Mouse (Mus musculus): Measurements from ENCODE around the gene Olfr460. TPM values are rescaled to one million over a fixed set of nuclear protein-coding genes. Genes with fewer than 3 reads are reported as not detected.
"Not testable (repeated sequence)": the region's sequence is repeated elsewhere in the genome, so short reads cannot be mapped to it uniquely, and the experiment has no call there.

The Olfr460 gene
- not detected in 2 replicates for total RNA-seq (2021)
- long read RNA-seq, experiment 1 = 0 reads
- long read RNA-seq, experiment 2 = 0 reads

DNA sequence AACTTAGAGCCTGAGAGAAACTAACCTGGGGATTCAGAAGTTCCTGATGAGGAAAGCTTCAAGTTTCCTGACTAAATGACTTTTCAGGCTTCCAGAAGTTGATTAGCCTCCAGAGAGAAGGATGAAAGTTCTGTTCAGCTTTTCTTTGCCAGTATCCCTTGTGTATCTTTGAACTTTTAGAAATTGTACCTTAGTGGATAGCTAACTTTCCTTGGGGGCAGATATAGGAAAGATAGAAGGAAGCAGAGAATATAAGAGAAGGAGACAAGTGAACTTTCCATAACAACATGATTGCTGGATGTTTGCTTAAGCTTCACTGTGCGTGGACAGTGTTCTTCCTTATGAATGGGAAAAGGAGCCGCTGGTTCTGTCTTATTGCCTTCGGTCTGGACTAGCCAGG, at the start of gene Olfr460:
Gene Olfr460, plus strand, starts transcription at position 301 of the 400 bp plus-strand sequence.
- DNase-seq = no peak

- DNase-seq = no peak
Measured at GRCm38 (mm10) chr6:40544690-40545089, 24.6 kb upstream of the Olfr460 start.

- no peak for DNase-seq
Measured at GRCm38 (mm10) chr6:40554950-40555349, 14.3 kb upstream of the Olfr460 start, which contains the start of gene Olfr461. Olfr461 (minus strand) TSS chr6:40555050.

- no peak for DNase-seq
Measured at GRCm38 (mm10) chr6:40573618-40574017, 4.3 kb downstream of the Olfr460 start.

- DNase-seq = no peak
Measured at GRCm38 (mm10) chr6:40576305-40576704, 7.0 kb downstream of the Olfr460 start.

DNA sequence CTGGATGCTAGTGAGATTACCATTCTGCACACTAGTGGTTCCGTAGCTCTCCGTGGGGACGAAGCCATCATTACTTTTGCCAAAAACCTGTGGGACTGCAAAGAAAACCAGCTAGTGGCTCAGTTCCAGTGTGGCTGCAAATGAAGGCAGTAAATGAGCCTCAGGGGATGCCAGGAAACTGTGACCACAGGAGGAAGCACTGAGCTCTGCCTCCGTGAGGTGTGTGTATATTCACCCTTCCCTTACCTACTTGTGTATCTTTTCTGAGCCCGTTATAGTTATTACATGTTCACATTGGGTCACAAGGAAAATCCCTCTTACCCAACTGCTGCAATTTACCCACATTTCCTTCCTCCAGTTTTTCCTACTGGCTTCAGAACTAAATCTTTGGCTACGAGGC, 15.0 kb downstream of the Olfr460 start:
- DNase-seq = no peak

DNA sequence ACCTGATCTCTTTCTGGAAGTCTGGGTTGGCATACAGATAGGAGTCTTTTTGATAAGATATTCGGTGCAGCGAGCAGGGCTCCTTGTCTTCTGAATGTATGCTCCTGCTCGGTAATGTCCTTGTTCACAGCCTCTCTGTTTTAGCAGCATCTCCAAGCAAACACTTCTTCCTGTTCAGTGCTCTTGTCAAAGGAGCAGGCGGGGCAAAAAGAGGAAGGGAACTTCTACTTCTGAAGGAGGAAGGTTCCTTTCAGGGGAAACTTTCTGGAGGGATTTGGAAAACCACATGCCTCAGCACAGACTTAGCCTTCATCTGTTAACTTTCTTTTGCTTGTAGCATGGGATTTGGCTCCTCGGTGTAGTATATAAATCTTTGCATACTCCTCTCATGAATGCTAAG, 16.4 kb downstream of the Olfr460 start, which contains the start of gene Clec5a:
Gene Clec5a, minus strand, starts transcription at position 177 of the 400 bp plus-strand sequence.
- no peak for DNase-seq

- DNase-seq = no peak
Measured at GRCm38 (mm10) chr6:40588346-40588745, 19.1 kb downstream of the Olfr460 start.

DNA sequence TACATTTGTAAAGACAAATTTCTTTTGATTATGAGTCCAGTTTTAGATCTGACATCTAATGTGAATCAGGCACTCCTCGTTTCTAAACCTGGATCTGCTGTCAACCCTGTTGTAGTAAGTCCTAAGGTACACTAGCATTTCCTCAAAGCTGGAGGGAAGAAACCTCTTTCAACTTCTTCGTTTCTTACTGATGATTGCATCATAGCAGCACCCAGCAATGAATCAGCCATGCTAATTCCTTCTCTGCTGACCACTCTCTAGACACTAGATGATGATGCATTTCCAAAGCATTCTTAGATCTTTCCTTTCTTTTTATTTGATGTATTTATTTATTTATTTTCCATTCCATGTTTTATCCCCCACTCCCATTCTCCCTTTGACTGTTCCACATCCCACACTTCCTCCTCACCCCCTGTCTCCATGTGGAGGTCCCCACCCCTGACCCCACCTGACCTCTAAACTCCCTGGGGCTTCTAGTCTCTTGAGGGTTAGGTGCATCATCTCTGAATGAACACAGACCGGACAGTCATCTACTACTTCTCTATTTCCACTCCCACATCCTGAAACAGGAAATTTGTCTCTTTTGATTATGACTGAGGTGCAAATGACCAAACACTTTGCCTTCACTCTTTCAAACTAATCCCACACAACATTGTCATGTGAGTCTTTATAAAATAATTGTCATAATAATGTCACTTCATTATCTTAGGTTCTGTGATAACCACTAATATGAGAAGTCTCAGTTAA, 25.7 kb downstream of the Olfr460 start:
- no peak for DNase-seq

- DNase-seq = not testable (repeated sequence)
Measured at GRCm38 (mm10) chr6:40598546-40598945, 29.3 kb downstream of the Olfr460 start.

DNA sequence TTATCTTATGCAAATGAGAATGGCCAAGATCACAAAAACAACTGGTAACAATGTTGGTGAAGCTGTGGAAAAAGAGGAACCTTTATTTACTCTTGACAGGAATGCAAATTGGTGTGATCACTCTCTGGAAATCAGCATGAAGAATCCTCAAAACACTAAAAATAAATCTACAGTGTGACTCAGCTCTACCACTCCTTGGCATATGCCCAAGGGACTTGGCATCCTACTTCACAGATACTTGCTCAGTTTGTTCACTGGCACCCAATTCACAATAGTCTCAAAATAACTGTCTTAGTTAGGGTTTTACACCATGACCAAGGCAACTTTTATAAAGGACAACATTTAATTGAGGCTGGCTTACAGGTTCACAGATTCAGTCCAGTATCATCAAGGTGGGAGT, 38.1 kb downstream of the Olfr460 start:
- DNase-seq = peak; percentile 66

DNA sequence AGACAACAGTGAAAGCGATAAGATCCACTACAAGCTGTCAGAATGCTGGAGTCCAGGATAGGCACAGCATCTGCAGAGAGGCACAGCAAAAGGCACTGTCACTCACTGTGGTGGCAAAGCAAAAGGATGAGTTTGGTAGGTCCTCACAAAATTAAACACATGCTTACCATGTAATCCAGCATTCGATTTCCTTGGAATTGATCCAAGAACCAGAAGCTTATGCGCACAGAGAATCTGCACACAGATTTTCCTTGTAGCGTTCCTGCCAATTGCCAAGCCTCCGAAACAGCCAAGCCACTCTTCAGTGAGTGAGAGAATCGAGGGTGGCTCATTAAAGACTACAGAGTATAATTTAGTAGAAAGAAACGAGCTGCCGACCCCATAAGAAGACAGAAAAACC, 41.0 kb downstream of the Olfr460 start:
- DNase-seq = no peak

GRCm38 (mm10) chr6:40613260-40613852, 44.1 kb downstream of the Olfr460 start, which contains the start of gene Tas2r138:
Tas2r138 (minus strand) TSS chr6:40613310.
- no peak for DNase-seq

GRCm38 (mm10) chr6:40617965-40618364, 48.7 kb downstream of the Olfr460 start:
- peak; percentile 79 for DNase-seq

Other genes with a start within 250 kb of the Olfr460 start
- gene Agk, start 244.3 kb upstream of the Olfr460 start, total RNA-seq (2021) = 35.9 and 36.3 TPM in 2 replicates
- 14.3 and 17.9 TPM in 2 replicates for gene E330009J07Rik, start 133.4 kb upstream of the Olfr460 start, total RNA-seq (2021)
- not detected in 2 replicates for gene Wee2, start 130.4 kb upstream of the Olfr460 start, total RNA-seq (2021)
- 59.2 and 74.6 TPM in 2 replicates for gene Ssbp1, start 98.1 kb upstream of the Olfr460 start, total RNA-seq (2021)
- gene Tas2r137, start 78.3 kb upstream of the Olfr460 start, total RNA-seq (2021) = not detected in 2 replicates
- not detected in 2 replicates for gene Tas2r108, start 76.0 kb upstream of the Olfr460 start, total RNA-seq (2021)
- not detected in 2 replicates for gene Prss37, start 50.0 kb upstream of the Olfr460 start, total RNA-seq (2021)
- not detected in 2 replicates for gene Olfr461, start 14.4 kb upstream of the Olfr460 start, total RNA-seq (2021)
- gene Clec5a, start 16.3 kb downstream of the Olfr460 start, total RNA-seq (2021) = 0.41 and 0.45 TPM in 2 replicates
- gene Tas2r138, start 43.8 kb downstream of the Olfr460 start, total RNA-seq (2021) = not detected in 2 replicates
- gene Mgam, start 59.3 kb downstream of the Olfr460 start, total RNA-seq (2021) = 0.94 and 10.5 TPM in 2 replicates

Measured in adrenal gland, postnatal 14 days (tissue).